Mouse (Mus musculus) forebrain, embryonic 14.5 days (tissue): ENCODE results near the gene Fn1. TPM values are rescaled to one million over a fixed set of nuclear protein-coding genes. Genes with fewer than 3 reads are reported as not detected.

ENCODE experiments used
- ATAC-seq: fragments of 200-750 bp; cut with Nextera tagmentation; 2 replicates; pipeline ENCODE4 v1.8.0; 2017; ENCODE audit warnings: mild to moderate bottlenecking, moderate library complexity
- DNase-seq: peaks from one replicate; pipeline ENCODE4 v3.0.0-alpha.2; 2015; ENCODE audit warnings: low spot score
- H3K27ac ChIP-seq: fragments of 300-500 bp; sonication (generic); 2 replicates; pipeline ENCODE4 v1.5.1; 2014; ENCODE audit warnings: low read depth, mild to moderate bottlenecking, control low read depth, low read length, moderate library complexity
- H3K27me3 ChIP-seq: fragments of 300-500 bp; sonication (generic); replicated peaks from 2 replicates; pipeline ENCODE4 v1.6.1; 2014; ENCODE audit warnings: low read length, control low read depth, mixed read lengths; ENCODE audit not compliant: control insufficient read depth, insufficient read depth
- H3K36me3 ChIP-seq: fragments of 300-500 bp; sonication (generic); 2 replicates; pipeline ENCODE4 v1.6.1; 2014; ENCODE audit warnings: low read length, control low read depth; ENCODE audit not compliant: control insufficient read depth, insufficient read depth
- H3K4me1 ChIP-seq: fragments of 300-500 bp; sonication (generic); 2 replicates; pipeline ENCODE4 v1.6.1; 2014; ENCODE audit warnings: antibody characterized with exemption, low read length, control low read depth; ENCODE audit not compliant: control insufficient read depth, insufficient read depth
- H3K4me2 ChIP-seq: fragments of 300-500 bp; sonication (generic); 2 replicates; pipeline ENCODE4 v1.6.1; 2014; ENCODE audit warnings: mild to moderate bottlenecking, control low read depth, low read length
- H3K4me3 ChIP-seq: fragments of 300-500 bp; sonication (generic); 2 replicates; pipeline ENCODE4 v1.5.1; 2014; ENCODE audit warnings: low read depth, low read length, control low read depth
- H3K9ac ChIP-seq: fragments of 300-500 bp; sonication (generic); 2 replicates; pipeline ENCODE4 v1.6.1; 2014; ENCODE audit warnings: mild to moderate bottlenecking, low read length, control low read depth, moderate library complexity
- H3K9me3 ChIP-seq: fragments of 300-500 bp; sonication (generic); replicated peaks from 2 replicates; pipeline ENCODE4 v1.6.1; 2016; ENCODE audit warnings: low read length, control low read depth, mixed read lengths; ENCODE audit not compliant: control insufficient read depth
- WGBS: fragments of 180-500 bp; shearing (Covaris S2); extraction: QIAGEN DNeasy Blood & Tissue Kit; methylation state at CpG from one replicate; pipeline ENCODE4 v1.1.7; 2014; 5-methylcytosine and 5-hydroxymethylcytosine counted together
- polyA plus RNA-seq: library from polyadenylated mRNA; unstranded; fragments of >200 nt; fragmentation: Nextera tagmentation; extraction: Ambion mirVana; gene quantifications from 2 replicates; pipeline ENCODE4 v1.2.1, GENCODE M21; 2014

Gene Fn1
- polyA plus RNA-seq, 1 experiment from 2014 or later = 22.5 TPM

DNA sequence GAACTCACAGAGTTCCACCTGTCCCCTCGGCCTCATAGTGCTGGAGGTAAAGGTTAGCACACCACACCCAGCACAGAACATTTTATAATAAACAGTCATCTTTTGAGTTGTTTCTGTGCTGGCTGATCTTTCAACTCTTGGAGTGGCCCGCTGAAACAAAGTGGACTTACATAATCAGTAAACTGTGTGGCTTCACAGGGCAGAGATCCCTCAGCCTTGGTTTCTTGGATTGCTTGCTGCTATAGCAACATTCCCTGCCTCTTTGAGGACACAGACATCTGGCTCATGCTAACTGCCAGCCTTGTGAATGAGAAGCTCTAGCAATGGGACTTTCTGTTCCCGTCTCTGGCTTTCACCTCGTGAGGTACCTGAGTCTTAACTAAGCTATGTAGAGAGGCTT, 73.5 kb downstream of the Fn1 start:
- Histone ChIP-seq H3K27ac (no peak overlapping the region), H3K9me3 (no peaks in the 10 kb centered on the region), H3K4me3 (no peak overlapping the region), H3K27me3 (no peaks in the 10 kb centered on the region), H3K9ac (no peak overlapping the region), H3K4me1 (no peaks in the 10 kb centered on the region), H3K36me3 (peaks cover 40% of the 10 kb centered on the region), H3K4me2 (no peak overlapping the region)
- ATAC-seq = no peak
- DNase-seq = no peak
- 94% methylated on average over 4 of the region's 4 CpGs for WGBS

DNA sequence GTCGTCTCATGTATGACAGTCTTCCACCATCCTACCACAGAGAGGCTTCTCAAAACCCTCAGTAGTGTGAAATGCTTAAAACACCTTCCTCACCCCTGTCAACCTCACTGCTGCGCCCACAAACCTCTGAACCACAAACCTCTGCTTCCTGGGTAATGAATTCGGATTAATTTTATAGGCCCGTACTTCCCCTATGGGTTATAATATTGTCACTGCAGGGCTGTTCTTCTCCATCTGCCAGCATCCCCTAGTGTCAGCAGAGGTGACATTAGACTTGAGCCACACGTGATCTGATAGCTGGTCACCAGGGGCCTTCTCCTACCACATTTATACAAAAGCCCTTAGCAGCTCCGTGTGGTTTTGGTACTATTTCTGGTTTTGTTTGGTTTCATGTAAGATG, 76.2 kb downstream of the Fn1 start:
- DNase-seq (no peak), ATAC-seq (no peak)
- Histone ChIP-seq H3K27ac (no peak overlapping the region), H3K4me3 (no peak overlapping the region), H3K4me2 (no peak overlapping the region), H3K9ac (no peak overlapping the region), H3K9me3 (no peaks in the 10 kb centered on the region), H3K36me3 (peaks cover 63% of the 10 kb centered on the region), H3K4me1 (no peaks in the 10 kb centered on the region), H3K27me3 (no peaks in the 10 kb centered on the region)
- 95% methylated on average over 6 of the region's 6 CpGs for WGBS

DNA sequence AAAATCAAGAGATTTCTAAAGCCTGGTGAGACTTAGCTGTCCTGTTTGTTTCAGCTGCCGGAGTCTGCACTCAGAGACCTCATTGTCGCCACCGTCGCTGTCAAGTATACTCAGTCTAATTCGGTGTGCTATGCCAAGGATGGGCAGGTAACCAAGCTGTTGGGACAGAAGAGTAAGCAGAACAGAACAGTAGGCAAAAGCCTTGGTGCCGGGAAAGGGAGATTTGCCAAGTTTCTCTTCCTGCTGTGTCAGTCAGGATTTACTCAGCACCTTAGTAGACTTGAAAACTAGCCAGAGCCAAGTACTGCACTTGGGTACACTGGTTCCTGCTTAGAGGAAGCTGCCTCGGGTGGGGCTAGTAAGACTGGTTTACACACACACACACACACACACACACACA, 77.0 kb downstream of the Fn1 start:
- DNase-seq = no peak
- 85% methylated on average over 7 of the region's 7 CpGs for WGBS
- peaks cover 71% of the 10 kb centered on the region for H3K36me3 ChIP-seq

DNA sequence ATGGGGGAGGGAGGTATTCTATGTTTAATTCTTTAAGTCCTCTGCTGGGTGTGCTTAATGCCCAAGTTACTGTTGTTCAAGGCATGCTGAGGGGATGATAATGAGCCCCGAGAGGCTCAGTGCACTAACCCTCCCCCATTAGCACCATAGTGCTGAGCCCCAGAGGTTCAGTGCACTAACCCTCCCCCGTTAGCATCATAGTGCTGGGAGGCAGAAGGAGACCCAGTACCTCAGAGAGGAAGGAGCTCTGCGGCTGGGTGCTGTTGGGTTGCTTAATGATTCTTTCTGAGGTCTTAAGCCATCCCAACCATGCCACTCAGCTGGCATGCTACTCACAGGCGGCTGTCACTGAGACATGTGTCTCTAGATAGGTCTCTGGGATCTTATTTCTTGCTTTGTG, 82.9 kb downstream of the Fn1 start:
- H3K9ac ChIP-seq = no peak overlapping the region
- peaks cover 64% of the 10 kb centered on the region for H3K36me3 ChIP-seq
- H3K4me2 ChIP-seq = no peak overlapping the region
- DNase-seq = no peak
- ATAC-seq = no peak
- no peaks in the 10 kb centered on the region for H3K4me1 ChIP-seq
- H3K27me3 ChIP-seq = no peaks in the 10 kb centered on the region
- no peak overlapping the region for H3K4me3 ChIP-seq
- no peak overlapping the region for H3K27ac ChIP-seq
- no peaks in the 10 kb centered on the region for H3K9me3 ChIP-seq
- WGBS = 91% methylated on average over 4 of the region's 4 CpGs

More for the DNA sequence above, 77.0 kb downstream of the Fn1 start:
- no peak overlapping the region for H3K9ac ChIP-seq
- no peaks in the 10 kb centered on the region for H3K27me3 ChIP-seq
- H3K4me1 ChIP-seq = no peaks in the 10 kb centered on the region
- no peaks in the 10 kb centered on the region for H3K9me3 ChIP-seq
- no peak overlapping the region for H3K4me2 ChIP-seq
- H3K27ac ChIP-seq = no peak overlapping the region
- 0 out of 2 replicates have a peak, but pooled peaks have one; percentile 12 for ATAC-seq
- no peak overlapping the region for H3K4me3 ChIP-seq

DNA sequence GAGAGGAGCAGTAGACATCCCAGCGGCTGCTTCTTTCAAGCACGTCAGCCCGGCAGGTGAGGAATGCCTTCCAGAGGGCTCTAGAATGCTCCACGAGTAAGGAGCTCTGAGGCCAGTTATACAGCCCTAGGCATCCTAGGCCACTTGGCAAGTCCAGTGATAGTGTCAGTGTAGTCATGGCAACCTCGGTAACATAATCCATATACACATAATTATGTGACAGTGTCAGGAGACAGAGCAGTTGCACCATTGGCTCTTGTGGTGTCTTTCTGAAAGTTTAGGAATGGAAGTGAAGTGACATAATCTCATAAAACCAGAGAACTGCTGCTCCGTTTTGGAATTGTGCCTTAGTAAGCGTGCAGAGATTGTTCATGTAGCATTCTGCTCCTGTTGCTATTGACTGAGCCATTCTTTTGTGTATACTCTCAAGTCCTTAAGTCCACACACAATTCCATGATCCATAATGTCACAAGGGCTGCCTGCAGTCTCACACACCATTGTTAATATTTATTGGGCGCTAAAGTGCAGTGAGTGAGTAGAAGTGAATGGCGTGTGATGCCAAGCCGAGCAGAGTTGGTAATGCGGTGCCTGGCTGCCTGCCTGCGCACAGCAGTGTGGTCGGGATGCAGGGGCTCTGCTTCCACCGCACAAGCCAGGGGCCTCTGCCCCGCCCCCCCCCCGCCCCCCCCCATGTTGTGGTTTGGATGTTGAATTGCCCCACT, 85.0 kb downstream of the Fn1 start:
- Histone ChIP-seq H3K36me3 (peaks cover 66% of the 10 kb centered on the region), H3K27ac (no peak overlapping the region), H3K27me3 (no peaks in the 10 kb centered on the region), H3K9ac (no peak overlapping the region), H3K4me2 (no peak overlapping the region), H3K4me1 (no peaks in the 10 kb centered on the region), H3K4me3 (no peak overlapping the region), H3K9me3 (no peaks in the 10 kb centered on the region)
- ATAC-seq = peak; percentile 55; the same call in 1 of the 2 replicates
- WGBS = 68% methylated on average over 16 of the region's 16 CpGs
- DNase-seq = peak; percentile 35

DNA sequence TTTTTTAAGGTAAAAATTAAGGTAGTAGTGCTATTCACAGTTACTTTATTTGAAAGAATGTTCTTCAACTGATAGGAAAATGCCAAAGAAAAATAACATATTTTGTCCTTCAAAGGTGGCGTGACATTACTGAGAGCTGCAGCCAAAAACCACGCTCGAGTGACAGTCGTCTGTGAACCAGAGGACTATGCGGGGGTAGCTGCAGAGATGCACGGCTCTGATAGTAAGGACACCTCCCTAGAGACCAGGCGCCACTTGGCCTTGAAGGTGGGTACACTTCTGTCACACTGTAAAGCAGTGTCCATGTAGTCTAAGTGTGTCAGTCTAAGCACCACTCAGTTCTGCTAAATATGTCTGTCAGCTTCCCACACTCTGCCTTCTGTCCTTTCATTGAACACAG, 88.7 kb downstream of the Fn1 start:
- Histone ChIP-seq H3K4me2 (no peak overlapping the region), H3K9ac (no peak overlapping the region)

DNA sequence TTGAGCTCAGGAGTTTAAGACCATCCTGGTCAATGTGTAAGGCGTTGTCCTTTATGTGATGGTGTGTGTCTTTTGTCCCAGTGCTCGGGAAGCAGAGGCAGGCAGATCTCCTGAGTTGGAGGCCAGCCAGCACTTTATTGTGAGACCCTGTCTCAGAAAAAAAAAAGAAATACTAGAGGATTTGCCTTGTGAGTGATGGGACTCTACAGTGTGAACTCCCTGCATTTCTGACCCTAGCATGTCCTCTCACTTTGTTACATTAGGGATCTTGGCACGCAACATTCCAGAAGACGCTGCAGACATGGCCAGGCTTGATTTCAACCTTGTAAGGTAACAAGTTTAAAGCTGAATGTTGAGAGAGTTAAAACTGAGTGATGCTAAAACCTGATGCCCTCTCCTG, 92.4 kb downstream of the Fn1 start:
- no peak for DNase-seq
- H3K36me3 ChIP-seq = peaks cover 34% of the 10 kb centered on the region
- peaks cover 7% of the 10 kb centered on the region; the same call in 1 of the 2 replicates for H3K4me1 ChIP-seq
- no peak for ATAC-seq
- no peaks in the 10 kb centered on the region for H3K27me3 ChIP-seq
- no peak overlapping the region for H3K9ac ChIP-seq
- no peak overlapping the region for H3K4me3 ChIP-seq
- no peak overlapping the region for H3K4me2 ChIP-seq
- 94% methylated on average over 4 of the region's 4 CpGs for WGBS
- H3K9me3 ChIP-seq = no peaks in the 10 kb centered on the region; the same call in 1 of the 2 replicates
- H3K27ac ChIP-seq = no peak overlapping the region

More for the DNA sequence above, 88.7 kb downstream of the Fn1 start:
- peaks cover 51% of the 10 kb centered on the region for H3K36me3 ChIP-seq
- 95% methylated on average over 7 of the region's 7 CpGs for WGBS
- H3K27ac ChIP-seq = no peak overlapping the region
- ATAC-seq (no peak), DNase-seq (no peak)
- H3K4me1 ChIP-seq = no peaks in the 10 kb centered on the region
- H3K4me3 ChIP-seq = no peak overlapping the region
- H3K27me3 ChIP-seq = no peaks in the 10 kb centered on the region
- no peaks in the 10 kb centered on the region; the same call in 1 of the 2 replicates for H3K9me3 ChIP-seq

DNA sequence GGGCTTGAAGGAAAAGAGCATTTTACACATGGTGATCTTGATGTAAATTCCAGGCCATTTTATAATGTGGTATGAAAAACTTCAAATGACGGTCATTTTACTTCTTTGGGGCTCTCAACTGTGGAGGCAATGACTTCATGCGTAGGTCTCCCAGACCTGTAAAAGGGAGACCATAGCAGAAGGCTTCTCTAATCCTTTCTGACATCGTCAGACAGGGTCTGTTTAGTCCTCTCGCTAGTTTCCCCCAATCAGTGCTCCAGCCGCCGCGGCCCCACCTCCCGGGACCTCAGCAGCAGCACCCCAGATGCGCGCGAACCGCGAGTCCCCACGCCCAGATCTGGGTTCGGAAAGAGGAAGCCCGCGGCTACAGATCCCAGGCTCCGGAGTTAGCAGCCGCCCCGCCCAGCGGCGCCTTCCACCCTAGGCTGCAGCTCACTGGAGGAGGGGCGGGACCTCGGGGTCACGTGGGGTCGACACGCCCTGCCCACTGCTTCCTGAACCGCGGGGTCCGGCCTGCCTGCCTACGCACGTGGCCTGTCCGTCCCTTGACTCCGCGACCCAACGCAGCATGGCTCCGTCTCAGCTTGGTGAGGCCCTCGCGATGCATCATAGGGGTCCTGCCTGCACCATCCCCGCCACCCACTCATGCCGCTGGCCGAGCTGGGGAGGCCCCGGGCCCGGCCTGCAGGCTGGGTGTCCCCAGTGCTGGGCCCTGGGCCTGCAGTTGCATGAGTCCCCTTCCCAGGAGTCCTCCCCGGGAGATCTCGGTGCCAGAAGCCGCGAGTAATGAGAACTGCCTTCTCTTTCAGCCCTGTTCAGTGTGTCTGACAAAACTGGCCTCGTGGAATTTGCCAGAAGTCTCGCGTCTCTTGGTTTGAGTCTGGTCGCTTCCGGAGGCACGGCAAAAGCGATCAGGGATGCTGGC, 96.0 kb downstream of the Fn1 start, which contains the start of gene Atic:
TSS of gene Atic (plus strand) at position 463 of the 925 bp plus-strand sequence.
- DNase-seq (peak; percentile 91), ATAC-seq (peak; percentile 99)
- no peaks in the 10 kb centered on the region for H3K27me3 ChIP-seq
- peak within 1 kb of the TSS; percentile 55 for H3K4me3 ChIP-seq
- peak within 1 kb of the TSS; percentile 91 for H3K4me2 ChIP-seq
- H3K36me3 ChIP-seq = peaks cover 15% of the 10 kb centered on the region; the same call in 1 of the 2 replicates
- H3K4me1 ChIP-seq = peaks cover 7% of the 10 kb centered on the region; the same call in 1 of the 2 replicates
- no peaks in the 10 kb centered on the region; the same call in 1 of the 2 replicates for H3K9me3 ChIP-seq
- peak within 1 kb of the TSS; percentile 44; the same call in 1 of the 2 replicates for H3K27ac ChIP-seq
- under 1% methylated on average over 52 of the region's 55 CpGs for WGBS
- peak within 1 kb of the TSS; percentile 76 for H3K9ac ChIP-seq
